Mouse (Mus musculus): ENCODE data around the gene Psrc1.

Psrc1 gene

DNA sequence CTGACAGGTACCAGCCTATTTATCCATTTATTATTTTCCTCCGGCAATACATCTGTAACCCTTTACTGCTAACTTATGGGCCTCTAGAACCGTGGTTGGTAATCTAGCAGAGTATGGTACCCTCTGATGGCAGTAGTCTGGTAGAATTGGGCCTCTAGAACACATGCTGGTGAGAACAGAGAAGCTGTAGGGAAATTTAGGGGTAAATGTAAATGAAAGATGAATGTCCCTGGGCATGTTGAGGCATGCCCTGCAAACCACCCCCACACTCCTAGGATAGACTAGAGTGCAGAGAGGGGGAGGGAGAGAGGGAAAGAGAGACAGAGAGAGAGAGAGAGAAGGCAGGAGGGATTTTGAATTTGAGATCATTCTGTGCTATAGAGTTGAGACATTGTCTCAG is 786 bp downstream of the Psrc1 start:
- in situ Hi-C loops (cut with MboI, MseI) = loop anchor here (10.0 kb wide), 1 partner anchor 390 kb away; no protein-coding TSS in a partner anchor

DNA sequence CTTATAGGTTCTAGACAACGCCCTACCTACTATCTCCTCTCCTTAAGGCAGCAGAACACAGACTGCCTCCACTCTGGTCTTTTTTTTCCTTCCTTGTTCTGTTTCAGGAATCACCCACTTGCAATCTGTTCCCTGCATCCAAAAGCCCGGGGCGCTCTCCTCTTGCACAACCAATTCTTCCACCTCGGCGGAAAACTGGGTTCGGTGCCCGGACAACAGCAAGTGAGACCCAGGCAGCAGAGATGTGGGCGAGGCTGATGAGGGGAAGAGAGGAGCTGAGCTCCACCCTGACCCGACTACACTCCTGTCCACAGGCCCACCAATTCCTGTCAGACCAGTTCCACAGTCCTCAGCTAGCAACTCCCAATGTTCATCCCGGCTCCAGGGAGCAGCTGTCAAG is 2.5 kb downstream of the Psrc1 start:
- in situ Hi-C loops (cut with MboI, MseI) = loop anchor here (5.0 to 10.0 kb wide), 2 partner anchors 109 to 389 kb away; no protein-coding TSS in a partner anchor

DNA sequence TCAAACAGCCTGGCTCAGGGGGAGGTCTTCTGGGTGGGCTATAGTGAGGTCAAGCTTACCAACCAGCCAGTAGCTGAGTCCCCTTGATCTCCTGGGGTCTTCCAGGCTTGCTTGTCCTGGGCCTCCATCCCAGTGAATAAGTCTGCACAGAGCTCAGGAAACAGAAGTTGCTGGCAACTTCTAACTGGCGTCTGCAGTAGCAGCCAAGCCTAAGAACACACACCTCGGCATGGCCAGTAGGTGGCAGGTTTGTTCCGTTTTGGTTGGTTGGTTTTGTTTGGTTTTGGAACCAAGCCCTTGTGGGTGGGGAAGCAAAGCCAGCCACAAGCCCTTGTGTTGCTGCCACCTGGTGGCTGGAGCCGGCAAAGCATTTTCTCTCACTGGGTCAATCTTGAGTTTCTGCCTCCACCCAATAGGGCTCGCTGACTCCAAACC is 5.5 kb downstream of the Psrc1 start:
- in situ Hi-C loops (cut with MboI, MseI) = loop anchor here (5.0 to 10.0 kb wide), 2 partner anchors 112 to 386 kb away; no protein-coding TSS in a partner anchor

DNA sequence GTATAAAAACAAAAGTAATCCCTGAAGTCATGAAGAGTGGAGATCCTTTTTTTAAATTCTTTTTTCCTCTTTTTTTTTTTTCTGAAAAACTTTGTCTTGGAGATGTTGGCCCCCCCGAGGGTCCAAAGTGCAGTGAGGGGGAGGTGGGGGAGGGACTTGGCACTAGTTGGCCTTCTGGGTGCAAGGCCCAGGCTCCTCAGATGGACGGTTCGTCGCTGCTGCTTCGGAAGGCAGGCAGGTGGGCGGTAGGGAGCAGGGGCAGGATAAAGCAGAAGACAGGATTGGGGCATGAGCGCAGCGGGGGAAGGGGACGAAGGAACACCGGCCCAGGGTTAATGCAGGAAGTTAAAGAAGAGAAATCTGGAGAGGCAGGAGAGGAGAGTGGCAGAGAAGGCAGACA is 8.7 kb downstream of the Psrc1 start:
- in situ Hi-C loops (cut with MboI, MseI) = no loop called here

DNA sequence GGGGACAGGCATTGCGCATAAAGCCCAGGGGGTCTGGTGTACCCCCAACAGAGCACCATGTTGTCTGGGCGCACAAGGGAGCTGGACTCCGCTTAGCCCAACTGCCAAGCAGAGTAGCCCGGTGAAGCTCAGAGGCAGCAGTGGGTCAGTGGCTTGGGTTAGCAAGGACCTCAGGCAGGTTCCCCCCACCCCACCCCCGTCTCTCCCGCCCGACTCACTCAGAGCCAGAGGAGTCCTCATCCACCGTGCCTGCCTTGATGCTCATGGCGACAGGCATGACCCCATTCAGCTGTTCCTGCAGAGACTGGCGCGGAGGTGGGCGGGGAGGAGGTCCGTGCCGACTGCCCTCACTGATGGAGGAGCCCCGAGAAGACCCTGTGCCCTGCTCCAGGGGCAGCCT is 9.2 kb downstream of the Psrc1 start:
- in situ Hi-C loops (cut with MboI, MseI) = no loop called here

DNA sequence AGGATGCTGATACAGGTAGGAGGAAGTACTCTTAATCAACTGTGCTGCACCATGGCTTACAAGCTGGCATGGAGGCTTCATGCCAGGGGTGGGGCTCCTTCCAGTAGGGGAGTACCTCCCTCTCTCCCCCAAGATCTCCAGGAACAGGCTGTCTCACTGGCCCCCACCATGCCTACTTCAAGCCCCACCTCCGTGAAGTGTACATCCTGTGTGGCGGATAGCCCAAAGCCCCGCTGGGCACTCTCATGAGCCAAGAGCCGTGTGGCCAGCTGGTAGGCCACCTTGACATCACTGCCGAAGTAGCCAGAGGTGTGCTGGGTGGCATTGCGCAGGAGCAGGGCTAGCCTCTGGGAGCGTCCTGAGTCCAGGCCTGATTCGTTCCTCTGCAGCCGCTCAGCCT is 14.6 kb downstream of the Psrc1 start:
- in situ Hi-C loops (cut with MboI, MseI) = no loop called here

DNA sequence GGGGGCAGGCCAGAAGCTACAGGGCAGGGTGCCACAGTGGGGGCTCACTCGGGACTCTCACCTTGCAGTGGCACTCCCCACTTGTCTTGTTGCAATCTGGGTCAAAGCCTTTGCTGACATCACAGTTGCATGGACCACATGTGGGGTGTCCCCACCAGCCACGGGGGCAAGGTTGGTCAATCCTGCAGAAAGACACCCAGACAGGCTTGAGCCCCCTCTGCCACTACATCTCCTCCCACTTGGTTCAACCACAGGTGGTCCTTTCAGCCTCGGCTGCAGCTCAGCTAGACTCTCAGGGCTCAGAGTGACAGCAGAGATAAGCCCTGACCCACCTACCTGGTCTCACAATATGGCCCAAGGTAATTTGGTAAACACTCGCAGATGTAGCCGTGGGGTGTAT is 16.8 kb downstream of the Psrc1 start:
- in situ Hi-C loops (cut with MboI, MseI) = loop anchor here (10.0 kb wide), 1 partner anchor 164 kb away; the partner anchor contains the start of gene Tmem167b

DNA sequence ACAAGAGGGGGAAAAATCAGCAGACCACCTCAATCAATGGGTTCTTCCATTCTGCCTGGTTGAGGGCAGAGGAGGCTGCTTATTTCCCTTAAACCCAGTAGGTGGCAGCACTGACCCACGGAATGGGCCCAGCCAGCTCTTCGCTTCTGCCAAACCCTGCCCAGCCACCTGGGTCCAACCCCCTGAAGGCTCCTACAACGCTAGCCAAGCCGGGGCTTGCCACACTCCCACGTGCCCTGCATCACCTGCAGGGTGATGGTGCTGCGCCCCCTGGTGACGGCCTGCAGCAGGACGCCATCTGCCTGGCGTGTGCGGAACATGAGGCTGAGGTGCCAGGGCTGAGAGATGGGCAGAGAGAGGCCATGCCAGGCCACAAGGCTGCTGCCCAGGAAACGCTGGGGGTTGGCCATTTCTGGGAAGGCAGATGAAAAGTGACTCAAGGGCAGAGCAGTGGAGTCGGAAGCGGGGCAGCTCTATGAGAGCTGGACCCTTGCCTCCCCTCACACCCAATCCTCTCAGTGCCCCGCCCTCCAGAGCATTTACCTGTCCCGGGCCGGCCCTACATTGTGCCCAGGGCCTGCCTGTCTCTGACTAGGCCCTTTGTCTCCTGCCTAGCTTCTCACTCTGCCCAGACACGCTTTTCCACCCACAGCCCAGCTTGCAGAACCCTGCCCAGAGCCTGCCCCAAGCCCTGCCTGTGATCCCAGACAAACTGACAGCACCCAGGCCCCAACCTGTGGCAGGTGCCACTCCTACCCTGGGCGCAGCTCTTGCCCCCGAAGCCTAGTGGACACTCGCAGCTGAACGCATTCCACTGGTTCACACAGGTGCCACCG is 18.3 kb downstream of the Psrc1 start:
- in situ Hi-C loops (cut with MboI, MseI) = loop anchor here (10.0 kb wide), 1 partner anchor 163 kb away; the partner anchor contains the start of gene Tmem167b

DNA sequence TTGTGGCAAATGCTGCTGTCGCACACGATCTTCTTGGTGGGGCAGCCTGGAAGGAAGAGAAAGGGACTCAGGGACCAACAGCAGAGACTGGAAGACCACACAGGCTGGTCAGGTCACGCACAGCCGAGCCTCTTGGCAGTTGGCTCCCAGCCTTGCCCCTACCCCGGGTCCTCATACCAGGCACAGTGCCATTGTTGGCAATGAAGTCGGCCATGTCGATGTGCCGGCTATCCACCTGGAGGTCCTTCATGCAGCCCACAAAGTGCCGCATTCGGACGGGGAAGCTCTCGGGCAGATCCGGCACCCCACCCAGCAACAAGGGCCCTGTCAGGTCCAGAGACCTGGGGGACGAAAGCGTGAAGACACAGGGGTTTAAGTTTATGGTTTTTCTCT is 18.9 kb downstream of the Psrc1 start:
- in situ Hi-C loops (cut with MboI, MseI) = loop anchor here (10.0 kb wide), 1 partner anchor 162 kb away; the partner anchor contains the start of gene Tmem167b

DNA sequence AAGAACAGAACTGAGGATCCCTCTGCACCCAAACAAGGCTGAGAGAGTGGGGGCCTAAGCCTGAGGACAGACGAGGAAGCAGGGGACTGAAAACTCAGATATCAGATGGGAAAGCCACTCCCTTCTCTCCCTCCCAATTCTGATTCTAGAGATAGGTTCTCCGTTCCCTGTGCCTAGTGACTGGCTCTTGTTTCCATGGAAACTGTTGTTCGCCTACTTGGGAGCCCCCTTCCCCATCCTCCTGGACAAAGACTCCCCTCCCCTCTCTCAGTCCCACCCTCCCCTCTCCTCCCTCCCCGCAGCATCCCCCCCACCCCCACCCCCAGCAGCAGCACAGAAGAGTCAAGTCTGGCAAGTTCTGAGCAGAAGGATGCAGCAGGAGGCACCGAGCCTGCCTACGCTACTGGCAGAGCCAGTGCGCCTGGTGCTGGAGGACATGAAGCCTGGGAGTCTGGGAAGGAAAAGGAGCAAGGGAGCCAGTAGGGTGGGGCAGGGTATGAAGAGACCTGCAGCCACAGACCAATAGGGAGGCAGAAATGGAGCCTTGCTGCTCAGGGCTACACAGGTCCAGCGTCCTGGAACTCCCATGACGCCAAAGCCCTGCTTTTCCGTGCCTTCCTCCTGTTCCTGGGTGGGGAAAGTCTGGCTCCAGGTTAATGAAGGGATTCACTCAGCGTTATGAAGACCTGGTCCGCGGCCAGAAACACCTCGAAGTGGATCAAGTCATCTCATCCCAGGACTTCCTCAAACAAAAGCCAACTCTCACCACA is 22.1 kb downstream of the Psrc1 start:
- in situ Hi-C loops (cut with MboI, MseI) = loop anchor here (10.0 kb wide), 1 partner anchor 159 kb away; the partner anchor contains the start of gene Tmem167b

DNA sequence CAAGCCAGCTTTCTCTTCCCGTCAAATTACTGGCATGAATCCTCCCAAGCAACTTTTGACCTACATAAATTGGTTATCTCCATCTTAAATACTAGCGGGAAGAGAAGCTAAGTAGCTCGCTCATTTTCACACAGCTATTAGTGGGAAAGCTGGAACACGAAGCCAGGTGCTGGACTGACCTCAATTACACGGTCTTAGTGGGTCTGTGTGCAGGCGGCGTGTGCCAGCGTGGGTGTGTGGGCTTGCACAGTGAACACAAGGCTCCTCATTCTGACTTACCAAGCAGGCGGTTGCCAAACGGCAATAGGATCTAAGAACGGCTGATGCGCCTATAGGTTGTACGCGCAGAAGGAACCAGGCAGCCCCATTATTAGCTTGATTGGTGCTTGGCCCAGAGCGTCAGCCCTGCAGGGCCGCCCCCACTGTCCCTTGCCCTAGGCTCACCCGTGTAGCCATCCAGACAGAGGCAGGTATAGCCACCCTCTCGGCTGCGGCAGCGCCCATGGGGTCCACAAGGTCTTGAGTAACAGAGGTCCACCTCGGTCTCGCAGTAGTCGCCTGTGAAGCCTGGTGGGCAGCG is 22.8 kb downstream of the Psrc1 start:
- in situ Hi-C loops (cut with MboI, MseI) = loop anchor here (10.0 kb wide), 1 partner anchor 158 kb away; the partner anchor contains the start of gene Tmem167b

DNA sequence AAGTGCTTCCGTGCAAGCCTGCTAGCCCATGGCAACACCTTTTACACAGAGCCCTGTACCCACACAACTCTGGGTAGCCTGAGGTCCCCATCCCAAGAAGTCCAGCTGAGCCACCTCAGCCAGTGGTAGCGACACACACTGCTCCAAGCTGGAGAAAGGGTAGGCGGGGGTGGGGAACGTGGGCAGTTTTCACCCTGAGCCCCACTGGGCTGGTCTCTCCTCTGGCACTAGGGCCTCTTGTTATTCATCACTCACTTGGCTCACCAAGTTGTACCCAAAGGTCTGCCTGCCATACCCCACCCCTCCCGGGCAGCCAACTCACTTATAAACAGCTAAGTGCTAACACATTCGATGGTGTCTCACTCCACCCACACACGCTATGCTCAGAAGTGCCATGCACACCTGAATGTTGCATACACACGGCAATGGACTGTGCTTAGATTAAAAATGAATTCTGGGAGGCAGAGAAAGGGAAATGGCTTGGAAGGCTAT is 24.9 kb downstream of the Psrc1 start:
- in situ Hi-C loops (cut with MboI, MseI) = loop anchor here (10.0 kb wide), 1 partner anchor 156 kb away; the partner anchor contains the start of gene Tmem167b

DNA sequence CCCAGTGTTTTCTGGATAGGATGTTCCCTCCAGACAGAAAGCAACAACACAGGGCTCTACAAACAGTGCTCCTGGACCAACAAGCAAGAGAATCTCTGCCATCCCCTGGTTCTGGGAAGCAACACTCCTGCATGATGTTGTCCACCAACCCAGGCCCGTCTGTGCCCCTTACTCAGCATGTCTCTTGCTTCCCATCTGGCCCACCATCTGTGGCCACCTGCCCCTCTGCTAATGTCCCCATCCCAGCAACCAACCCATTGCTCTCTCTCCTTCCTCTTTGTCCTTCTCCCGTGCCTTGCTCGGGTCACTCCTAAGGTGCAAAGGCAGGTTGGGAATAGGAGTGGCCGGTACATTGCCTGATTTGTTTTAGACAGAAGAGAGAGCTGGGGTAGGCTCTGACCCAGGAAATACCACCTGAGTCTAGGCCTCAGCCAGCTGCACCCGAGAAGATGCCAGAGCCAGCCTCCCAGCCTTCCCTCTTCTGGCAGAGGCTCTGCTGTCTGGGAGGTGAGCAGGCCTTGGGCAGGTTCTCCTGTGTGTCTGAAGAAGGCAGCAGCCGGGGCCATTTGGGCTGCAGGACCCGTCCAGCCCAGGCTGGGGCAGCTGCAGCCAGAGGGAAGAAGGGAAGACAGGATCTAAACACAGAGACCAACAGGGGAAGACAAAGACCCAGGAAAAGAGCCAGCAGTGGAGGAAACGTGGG is 26.2 kb downstream of the Psrc1 start:
- in situ Hi-C loops (cut with MboI, MseI) = loop anchor here (10.0 kb wide), 1 partner anchor 155 kb away; the partner anchor contains the start of gene Tmem167b

DNA sequence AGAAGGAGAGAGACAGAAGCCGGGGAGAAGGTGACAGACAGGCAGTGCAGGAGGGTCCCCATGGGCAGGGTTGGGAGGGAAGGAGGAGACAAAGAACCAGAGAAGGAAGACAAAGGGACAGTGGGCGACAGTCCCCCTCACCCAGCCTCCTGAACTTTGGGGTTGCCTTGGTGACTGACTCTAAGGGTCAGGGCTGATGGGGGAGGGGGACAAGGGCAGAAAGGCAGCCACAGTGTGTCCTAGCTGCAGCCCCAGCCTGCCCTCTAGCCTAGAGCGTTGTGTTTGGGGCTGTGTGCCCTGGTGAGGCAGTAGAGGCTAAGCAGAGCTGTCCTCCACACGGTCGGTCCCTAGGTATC is 26.7 kb downstream of the Psrc1 start:
- in situ Hi-C loops (cut with MboI, MseI) = no loop called here

DNA sequence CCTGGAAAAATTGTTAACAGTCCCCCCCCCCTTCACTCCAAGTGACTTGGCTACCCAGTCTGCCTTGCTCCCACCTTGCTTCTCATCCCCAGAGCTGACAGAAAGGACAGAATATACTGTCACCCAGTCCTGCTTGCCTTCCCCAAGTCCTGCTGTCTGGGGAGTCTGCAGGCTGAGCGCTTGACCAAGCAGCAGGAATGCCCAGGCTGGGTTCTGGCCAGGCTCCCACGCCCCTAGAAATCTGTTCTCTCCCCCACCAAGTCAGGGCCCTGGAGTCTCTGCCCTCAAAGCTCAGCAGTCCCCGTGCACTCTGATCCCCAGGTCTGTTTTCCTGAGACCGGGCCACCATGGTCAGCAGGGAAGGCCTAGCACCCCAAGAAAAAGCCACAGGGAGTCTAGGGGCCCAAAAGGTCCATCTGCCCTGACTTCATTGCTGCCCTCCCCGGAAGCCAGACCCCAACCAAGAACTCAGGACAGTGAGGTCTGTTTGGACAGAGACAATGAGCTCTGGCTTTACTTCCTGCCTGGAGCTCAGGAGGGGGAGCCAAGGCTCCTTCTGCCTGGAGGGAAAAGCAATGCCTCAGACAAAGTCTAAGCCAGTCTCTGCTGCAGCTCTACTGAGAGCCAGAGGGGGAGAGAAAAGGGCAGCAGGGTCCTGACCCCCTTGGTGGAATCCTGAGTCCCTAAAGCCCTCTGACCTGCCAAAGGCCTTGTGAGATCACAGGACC is 27.6 kb downstream of the Psrc1 start:
- in situ Hi-C loops (cut with MboI, MseI) = no loop called here

DNA sequence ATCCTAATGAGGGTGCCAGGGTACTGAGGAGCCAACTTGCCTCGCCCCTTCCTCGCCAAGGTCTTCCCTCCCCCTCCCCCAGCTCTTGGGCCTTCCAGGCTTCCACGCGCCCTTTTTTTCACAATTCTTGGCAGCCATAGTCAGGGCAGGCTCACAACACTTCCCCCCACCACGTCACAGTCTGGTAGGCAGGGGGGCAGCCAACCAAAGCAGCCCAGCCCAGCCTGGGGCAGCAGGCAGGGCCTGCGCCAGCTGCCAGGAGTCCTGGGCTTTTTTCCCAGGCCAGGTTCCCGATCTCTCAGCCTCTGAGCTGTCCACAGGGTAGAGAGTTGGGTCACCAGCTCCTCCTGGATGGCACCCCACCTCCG is 28.1 kb downstream of the Psrc1 start:
- in situ Hi-C loops (cut with MboI, MseI) = no loop called here

DNA sequence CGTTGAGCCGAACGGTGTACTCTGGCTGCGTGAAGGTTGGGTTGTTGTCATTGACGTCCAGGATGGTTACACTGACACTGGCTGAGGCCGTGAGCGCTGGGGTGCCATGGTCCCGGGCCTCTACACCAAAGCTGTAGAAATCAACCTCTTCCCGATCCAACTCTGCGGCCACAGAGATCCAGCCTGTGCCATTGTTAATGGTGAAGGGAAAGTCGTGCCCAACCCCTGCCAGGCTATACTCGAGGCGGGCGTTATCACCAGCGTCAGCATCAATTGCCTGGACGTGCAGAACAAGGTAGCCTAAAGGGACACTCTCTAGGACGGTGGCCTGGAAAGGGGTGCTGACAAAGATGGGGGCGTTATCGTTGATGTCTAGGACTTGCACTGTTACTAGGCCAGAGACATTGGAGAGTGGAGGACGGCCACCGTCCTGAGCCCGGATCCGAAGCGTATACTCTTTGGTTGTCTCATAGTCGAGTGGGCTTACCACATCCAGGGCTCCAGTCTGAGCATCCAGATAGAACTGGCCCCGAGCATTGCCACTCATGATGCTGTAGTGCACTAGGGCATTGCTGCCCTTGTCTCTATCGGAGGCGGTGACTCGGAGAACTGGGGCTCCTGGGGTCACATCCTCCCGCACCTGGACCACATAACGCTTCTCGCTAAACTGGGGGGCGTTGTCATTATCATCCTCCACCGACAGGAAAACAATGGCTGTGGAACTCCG is 30.2 kb downstream of the Psrc1 start:
- in situ Hi-C loops (cut with MboI, MseI) = no loop called here

DNA sequence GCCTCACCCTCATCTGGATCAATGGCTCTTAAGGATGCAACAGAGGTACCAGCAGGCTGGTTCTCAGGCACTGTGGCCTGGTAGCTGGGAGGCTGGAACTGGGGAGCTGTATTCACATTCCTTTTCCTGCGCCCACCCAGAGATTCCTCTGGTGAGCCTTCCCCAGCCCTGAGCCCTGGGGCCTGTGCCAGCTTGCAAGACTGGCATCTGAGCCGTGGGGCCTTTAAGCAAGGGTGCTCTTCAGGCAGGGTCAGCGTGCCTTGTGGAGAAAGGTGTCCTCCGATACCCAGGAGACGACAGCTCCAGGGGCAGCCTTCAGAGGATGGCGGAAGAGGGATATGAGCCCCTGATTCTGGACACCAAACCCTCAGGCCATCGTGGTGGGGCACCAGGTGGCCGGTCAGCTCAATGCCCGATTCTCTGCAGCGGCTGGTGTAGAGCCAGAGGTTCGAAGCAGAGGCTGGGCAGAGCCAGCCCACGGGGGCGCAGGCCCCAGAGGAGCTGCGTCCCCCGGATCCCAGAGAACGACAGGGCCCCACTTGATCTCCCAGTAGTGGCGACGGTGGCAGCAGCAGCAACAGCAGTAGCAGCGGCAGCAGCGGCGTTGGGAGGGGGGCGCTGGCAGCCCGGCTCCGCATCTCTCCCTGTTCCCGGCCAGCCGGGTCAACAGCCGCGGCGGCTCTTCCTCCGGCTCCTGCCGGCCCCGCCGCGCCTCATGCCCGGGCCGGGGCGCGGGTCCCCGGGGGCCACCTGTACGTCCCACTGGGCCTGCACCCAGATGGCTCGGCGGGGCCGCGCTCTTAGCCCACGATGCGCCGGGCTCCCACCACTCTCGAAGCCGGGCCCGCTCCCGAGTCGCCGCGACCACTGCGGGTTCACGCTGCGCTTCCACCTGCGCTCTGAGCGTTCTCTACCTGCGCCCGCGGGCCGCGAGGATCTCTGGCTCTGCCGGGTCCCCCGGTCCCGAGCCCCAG is 31.5 kb downstream of the Psrc1 start, which contains the start of gene Celsr2:
Gene Celsr2 (minus strand): TSS at position 696 of the 974 bp plus-strand sequence.
- in situ Hi-C loops (cut with MboI, MseI) = no loop called here

Data from T-helper 1 cell (primary cell).